ENCODE assay signal across 33 mouse cellular contexts in the genomic region with DNA sequence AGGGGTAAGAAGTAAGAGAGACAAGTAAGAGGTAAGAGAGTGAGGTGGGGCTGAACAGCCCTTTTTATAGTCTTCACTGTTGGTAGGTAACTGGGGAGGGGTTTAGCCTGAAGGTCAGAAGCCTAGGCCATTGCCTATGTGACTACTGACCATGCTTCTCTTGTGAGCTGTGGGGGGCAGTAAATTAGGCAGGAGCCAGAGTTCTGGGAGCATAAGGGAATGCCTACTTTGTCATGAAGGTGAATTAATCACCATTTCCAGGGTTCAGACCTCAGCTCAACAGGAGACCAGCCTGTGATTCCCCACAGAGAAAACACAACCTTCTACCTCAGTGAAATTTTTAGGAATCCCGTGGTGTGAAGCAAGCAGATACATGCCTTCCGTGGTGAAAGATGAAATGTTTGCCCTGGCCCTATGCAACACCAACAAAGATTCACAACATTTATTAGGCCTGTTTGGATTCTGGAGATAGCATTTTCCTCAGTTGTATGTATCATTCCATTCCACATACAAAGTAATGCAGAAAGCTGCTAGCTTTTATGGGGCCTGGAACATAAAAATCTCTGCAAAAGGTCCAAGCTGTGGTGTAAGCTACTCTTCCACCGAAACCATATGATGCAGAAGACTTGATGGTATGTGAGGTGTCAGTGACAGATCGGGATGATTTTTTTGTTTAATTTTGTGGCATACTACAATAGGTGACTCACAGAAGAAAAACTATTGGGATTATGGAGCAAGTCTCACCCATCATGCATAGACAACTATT. TPM values are rescaled to one million over a fixed set of nuclear protein-coding genes. Genes with fewer than 3 reads are reported as not detected.
DNase-seq lines count a peak whose midpoint lies in the region; ATAC-seq lines count a peak whose summit lies in the region.
"Had no signal": no experiment of that assay in that cellular context is flagged by ENCODE, and none has a peak within 500 bp of the region (broad histone marks: within the 10 kb centered on the region; RNA-seq: fewer than 3 reads in every experiment).

No protein-coding gene starts in this region.

- no peak for DNase-seq in heart, postnatal 14 days
- peak; percentile 0 for DNase-seq in lung, postnatal 25 days (ENCODE audit: low spot score)
- DNase-seq in lung, postnatal 14 days, result no peak
- peak; percentile 22 for DNase-seq in limb, embryonic 10.5 days (ENCODE audit: low spot score)
- no peak for DNase-seq in spleen, postnatal 14 days (ENCODE audit: low spot score in 2 of 2)
- DNase-seq: adrenal gland, adult 2 months; adrenal gland, postnatal 14 days; cerebellum, adult 11 months; cerebellum, adult 2 months; cerebellum, adult 9-11 months; cerebellum, postnatal 25 days; gastrocnemius, postnatal 10 days; gastrocnemius, postnatal 36 days had no signal

- H3K36me3 ChIP-seq in heart, embryonic 15.5 days, result no peaks in the 10 kb centered on the region
- H3K36me3 ChIP-seq in limb, embryonic 10.5 days, result no peaks in the 10 kb centered on the region
- H3K36me3 ChIP-seq: forebrain, embryonic 10.5 days had no signal

- peak; percentile 27; the same call in 1 of the 2 replicates for ATAC-seq in heart, embryonic 15.5 days (replicated peaks; ENCODE audit: insufficient number of reproducible peaks, insufficient read depth, low FRiP score, low read depth)
- ATAC-seq: CD4-positive, CD25-positive, alpha-beta regulatory T cell, adult 4 months; forebrain, embryonic 13.5 days; forebrain, embryonic 16.5 days; hindbrain, postnatal 0 days; inflammation-experienced regulatory T-cells, adult 6 months had no signal

- H3K4me2 ChIP-seq in heart, embryonic 15.5 days, result no peak overlapping the region
- H3K4me2 ChIP-seq: forebrain, embryonic 13.5 days; heart, embryonic 11.5 days; hindbrain, embryonic 14.5 days had no signal

- H3K27me3 ChIP-seq in heart, embryonic 15.5 days, result no peaks in the 10 kb centered on the region
- no peaks in the 10 kb centered on the region for H3K27me3 ChIP-seq in limb, embryonic 10.5 days (ENCODE audit: low read depth, poor library complexity, severe bottlenecking)
- H3K27me3 ChIP-seq: forebrain, embryonic 13.5 days had no signal

- intact Hi-C loops in heart, postnatal 14 days (cut with DNase I), result no loop called here

- no peak overlapping the region for H3K27ac ChIP-seq in heart, embryonic 15.5 days
- no peak overlapping the region for H3K27ac ChIP-seq in limb, embryonic 10.5 days
- H3K27ac ChIP-seq: forebrain, embryonic 10.5 days; forebrain, embryonic 13.5 days; hindbrain, embryonic 14.5 days; hindbrain, postnatal 0 days had no signal

- H3K9me3 ChIP-seq in heart, embryonic 15.5 days (replicated peaks), result 0 out of 2 replicates have a peak, but pooled peaks cover 7% of the 10 kb centered on the region
- H3K9me3 ChIP-seq in limb, embryonic 10.5 days (replicated peaks), result no peaks in the 10 kb centered on the region
- H3K9me3 ChIP-seq: forebrain, embryonic 13.5 days had no signal

- no peak overlapping the region for H3K4me3 ChIP-seq in heart, embryonic 15.5 days
- no peak overlapping the region for H3K4me3 ChIP-seq in limb, embryonic 10.5 days
- H3K4me3 ChIP-seq: forebrain, embryonic 10.5 days; forebrain, embryonic 13.5 days had no signal

- 74% methylated on average over 4 of the region's 4 CpGs for WGBS in heart, embryonic 15.5 days
- WGBS in limb, embryonic 10.5 days, result 88% methylated on average over 4 of the region's 4 CpGs

- H3K4me1 ChIP-seq in heart, embryonic 15.5 days (replicated peaks), result no peaks in the 10 kb centered on the region
- no peaks in the 10 kb centered on the region for H3K4me1 ChIP-seq in limb, embryonic 10.5 days
- H3K4me1 ChIP-seq: forebrain, embryonic 10.5 days; forebrain, embryonic 13.5 days had no signal

- H3K9ac ChIP-seq in heart, embryonic 15.5 days, result no peak overlapping the region
- H3K9ac ChIP-seq: forebrain, embryonic 13.5 days; hindbrain, embryonic 14.5 days had no signal

RNA-seq across cellular contexts. Expression of gene AW822073, which starts 17.9 kb away (rescaled TPM):
- polyA plus RNA-seq in heart, embryonic 15.5 days (2015; fragmentation: Nextera tagmentation; extraction: Ambion mirVana), result not detected in 2 replicates
- not detected for total RNA-seq in heart, postnatal 14 days (2021)
- not detected in 2 replicates for polyA plus RNA-seq in limb, embryonic 10.5 days (2016; fragmentation: Nextera tagmentation; extraction: Ambion mirVana)
- total RNA-seq: adrenal gland, adult 2 months; adrenal gland, postnatal 14 days; adrenal gland, postnatal 4 days; common myeloid progenitor, adult 5-6 weeks; gastrocnemius, adult 18-20 months; gastrocnemius, postnatal 10 days; gastrocnemius, postnatal 36 days; heart, adult 8-10 months; heart, postnatal 25 days; hematopoietic stem cell, adult 5-6 weeks; hindbrain, postnatal 0 days; MEL had no signal
- polyA plus RNA-seq: adrenal gland, adult 2 months; C2C12; CD4-positive, CD25-positive, alpha-beta regulatory T cell, adult 4 months; cerebellum, adult 2 months; embryonic facial prominence, embryonic 14.5 days; forebrain, embryonic 10.5 days; forebrain, embryonic 13.5 days; forebrain, embryonic 16.5 days; heart, embryonic 11.5 days; heart, embryonic 16.5 days; hindbrain, embryonic 14.5 days; hindbrain, postnatal 0 days; inflammation-experienced regulatory T-cells, adult 6 months had no signal

RNA-seq across cellular contexts. Expression of gene Duxf3, which starts 25.7 kb away (rescaled TPM):
- not detected in 2 replicates for polyA plus RNA-seq in heart, embryonic 15.5 days (2015; fragmentation: Nextera tagmentation; extraction: Ambion mirVana)
- not detected for total RNA-seq in heart, postnatal 14 days (2021)
- polyA plus RNA-seq in limb, embryonic 10.5 days (2016; fragmentation: Nextera tagmentation; extraction: Ambion mirVana), result not detected in 2 replicates
- total RNA-seq: adrenal gland, adult 2 months; adrenal gland, postnatal 14 days; adrenal gland, postnatal 4 days; common myeloid progenitor, adult 5-6 weeks; gastrocnemius, adult 18-20 months; gastrocnemius, postnatal 10 days; gastrocnemius, postnatal 36 days; granulocyte monocyte progenitor cell, adult 5-6 weeks; heart, adult 8-10 months; heart, postnatal 25 days; hematopoietic stem cell, adult 5-6 weeks; hindbrain, postnatal 0 days; MEL had no signal
- polyA plus RNA-seq: adrenal gland, adult 2 months; C2C12; cerebellum, adult 2 months; embryonic facial prominence, embryonic 14.5 days; forebrain, embryonic 10.5 days; forebrain, embryonic 13.5 days; forebrain, embryonic 16.5 days; heart, embryonic 11.5 days; hindbrain, embryonic 14.5 days; hindbrain, postnatal 0 days; inflammation-experienced regulatory T-cells, adult 6 months had no signal

RNA-seq across cellular contexts. Expression of gene Gm4981, which starts 29.7 kb away (rescaled TPM):
- not detected in 2 replicates for polyA plus RNA-seq in heart, embryonic 15.5 days (2015; fragmentation: Nextera tagmentation; extraction: Ambion mirVana)
- not detected for total RNA-seq in heart, postnatal 14 days (2021)
- not detected in 2 replicates for polyA plus RNA-seq in limb, embryonic 10.5 days (2016; fragmentation: Nextera tagmentation; extraction: Ambion mirVana)
- total RNA-seq: adrenal gland, adult 2 months; adrenal gland, postnatal 14 days; adrenal gland, postnatal 4 days; common myeloid progenitor, adult 5-6 weeks; gastrocnemius, adult 18-20 months; gastrocnemius, postnatal 10 days; gastrocnemius, postnatal 36 days; granulocyte monocyte progenitor cell, adult 5-6 weeks; heart, adult 8-10 months; heart, postnatal 25 days; hematopoietic stem cell, adult 5-6 weeks; hindbrain, postnatal 0 days; MEL had no signal
- polyA plus RNA-seq: adrenal gland, adult 2 months; C2C12; CD4-positive, CD25-positive, alpha-beta regulatory T cell, adult 4 months; cerebellum, adult 2 months; embryonic facial prominence, embryonic 14.5 days; forebrain, embryonic 10.5 days; forebrain, embryonic 13.5 days; forebrain, embryonic 16.5 days; heart, embryonic 11.5 days; heart, embryonic 16.5 days; hindbrain, embryonic 14.5 days; hindbrain, postnatal 0 days; inflammation-experienced regulatory T-cells, adult 6 months had no signal

RNA-seq across cellular contexts. Expression of gene Gcc2, which starts 48.5 kb away (rescaled TPM):
- 36.4 and 46.3 TPM in 2 replicates for polyA plus RNA-seq in heart, embryonic 15.5 days (2015; fragmentation: Nextera tagmentation; extraction: Ambion mirVana)
- 10 to 100 TPM; 23.2 to 27.2 TPM for total RNA-seq in heart, postnatal 14 days (2021)
- polyA plus RNA-seq in limb, embryonic 10.5 days (2016; fragmentation: Nextera tagmentation; extraction: Ambion mirVana), result 45.4 and 61.4 TPM in 2 replicates

Comparison
In these comparisons a context has a peak if more than half of its experiments do, and no peak if none do; other contexts are left out.
1. DNase-seq: peak in lung, postnatal 25 days (single experiment) and limb, embryonic 10.5 days (single experiment); none in heart, postnatal 14 days (0 of 2), lung, postnatal 14 days (single experiment) and spleen, postnatal 14 days (0 of 2).